Mouse (Mus musculus) ES-Bruce4 (cell line): ENCODE data around the gene Ubxn11. TPM values are rescaled to one million over a fixed set of nuclear protein-coding genes. Genes with fewer than 3 reads are reported as not detected.
A peak's percentile ranks its signal among the peaks of the same experiment; 100 is the strongest.

Experiments used
- H3K27ac ChIP-seq: 2 replicates; pipeline ENCODE4 v1.5.1; 2012; ENCODE audit warnings: low read length, inconsistent platforms; ENCODE audit not compliant: insufficient read depth
- H3K27me3 ChIP-seq: 2 replicates; pipeline ENCODE4 v1.6.1; 2012; ENCODE audit warnings: mild to moderate bottlenecking, low read length, inconsistent platforms; ENCODE audit not compliant: control insufficient read depth, poor library complexity, insufficient read depth, severe bottlenecking
- H3K36me3 ChIP-seq: 2 replicates; pipeline ENCODE4 v1.6.1; 2012; ENCODE audit warnings: inconsistent platforms, mild to moderate bottlenecking, low read length, moderate library complexity; ENCODE audit not compliant: control insufficient read depth, poor library complexity, insufficient read depth, severe bottlenecking
- H3K4me1 ChIP-seq: one replicate; pipeline ENCODE4 v1.8.1; 2011; ENCODE audit warnings: low read length; ENCODE audit not compliant: control insufficient read depth, insufficient read depth
- H3K4me3 ChIP-seq: 2 replicates; pipeline ENCODE4 v1.5.1; 2011; ENCODE audit warnings: low read depth, mild to moderate bottlenecking, low read length
- H3K9ac ChIP-seq: 2 replicates; pipeline ENCODE4 v1.6.1; 2012; ENCODE audit warnings: low read depth, mild to moderate bottlenecking, inconsistent platforms; ENCODE audit not compliant: poor library complexity, severe bottlenecking
- H3K9me3 ChIP-seq: replicated peaks from 2 replicates; pipeline ENCODE4 v1.6.1; 2012; ENCODE audit warnings: mild to moderate bottlenecking, low read length, inconsistent platforms; ENCODE audit not compliant: control insufficient read depth, poor library complexity, insufficient read depth, severe bottlenecking
- CTCF ChIP-seq: IDR thresholded peaks from one replicate; pipeline ENCODE4 v1.8.1; 2011; ENCODE audit warnings: low read depth, low read length
- EP300 ChIP-seq: IDR thresholded peaks from 2 replicates; pipeline ENCODE4 v1.6.1; 2011; ENCODE audit warnings: low read depth, low read length; ENCODE audit not compliant: insufficient read depth
- POLR2A ChIP-seq: IDR thresholded peaks from one replicate; pipeline ENCODE4 v1.8.1; 2011; ENCODE audit warnings: low read length; ENCODE audit not compliant: insufficient read depth
- polyA plus RNA-seq: library from polyadenylated mRNA; stranded (reverse); fragments of >200 nt; gene quantifications from 2 replicates; pipeline ENCODE4 v1.2.4, GENCODE M21; 2011; ENCODE audit warnings: low read depth; ENCODE audit not compliant: missing spikeins, insufficient read depth, insufficient read length

The Ubxn11 gene
- polyA plus RNA-seq, 1 experiment = 11.6 TPM

DNA sequence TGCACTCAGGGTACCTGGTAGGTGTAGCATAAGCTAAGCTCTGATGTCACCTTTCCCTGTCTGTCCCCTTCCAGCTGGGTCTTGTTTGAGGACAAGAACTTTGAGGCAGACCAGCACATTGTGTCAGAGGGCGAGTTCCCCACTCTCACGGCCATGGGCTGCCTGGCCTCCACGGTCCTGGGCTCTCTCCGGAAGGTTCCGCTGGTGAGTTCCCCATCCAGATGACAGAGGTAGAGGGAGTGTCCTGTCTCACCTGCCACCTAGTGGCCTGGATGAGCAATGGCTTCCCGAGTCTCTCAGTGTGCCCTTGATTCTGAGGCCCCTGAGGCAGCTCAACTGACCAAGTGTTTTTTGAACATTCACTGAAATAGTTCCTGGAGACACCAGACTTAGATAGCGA lies 15.0 kb upstream of the Ubxn11 start:
- H3K9me3 ChIP-seq = peaks cover 5% of the 10 kb centered on the region; the same call in 1 of the 2 replicates
- no peak overlapping the region for H3K4me3 ChIP-seq
- H3K27ac ChIP-seq = no peak overlapping the region
- no peaks in the 10 kb centered on the region for H3K27me3 ChIP-seq
- no peaks in the 10 kb centered on the region for H3K36me3 ChIP-seq
- TF ChIP-seq EP300 (no peak), POLR2A (no peak), CTCF (peak; percentile 88)
- H3K9ac ChIP-seq = no peak overlapping the region
- H3K4me1 ChIP-seq = peaks cover 1% of the 10 kb centered on the region

DNA sequence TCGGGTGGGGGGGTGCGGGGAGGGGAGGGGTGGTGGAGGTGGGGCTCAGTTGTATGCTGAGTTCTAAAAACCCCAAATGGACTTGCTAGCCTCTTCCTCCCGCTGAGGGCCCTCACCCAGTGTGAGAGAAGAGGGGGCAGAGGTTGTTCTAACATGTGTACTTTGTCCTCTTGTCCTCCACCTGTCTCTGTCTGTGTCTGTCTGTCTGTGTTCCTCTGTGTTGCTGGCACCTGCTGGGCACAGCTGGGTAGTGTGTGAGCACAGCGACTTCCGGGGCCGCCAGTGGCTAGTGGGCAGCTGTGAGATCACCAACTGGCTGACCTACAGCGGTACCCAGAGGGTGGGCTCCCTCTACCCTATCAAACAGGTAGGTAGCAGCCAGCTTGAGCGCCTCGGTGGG lies 13.3 kb upstream of the Ubxn11 start:
- no peak overlapping the region for H3K4me3 ChIP-seq
- no peak overlapping the region for H3K9ac ChIP-seq
- no peak for TF ChIP-seq CTCF
- TF ChIP-seq EP300 = no peak
- TF ChIP-seq POLR2A = no peak
- no peak overlapping the region for H3K27ac ChIP-seq
- no peaks in the 10 kb centered on the region for H3K27me3 ChIP-seq
- H3K4me1 ChIP-seq = no peaks in the 10 kb centered on the region
- H3K9me3 ChIP-seq = peaks cover 5% of the 10 kb centered on the region; the same call in 1 of the 2 replicates
- H3K36me3 ChIP-seq = no peaks in the 10 kb centered on the region

DNA sequence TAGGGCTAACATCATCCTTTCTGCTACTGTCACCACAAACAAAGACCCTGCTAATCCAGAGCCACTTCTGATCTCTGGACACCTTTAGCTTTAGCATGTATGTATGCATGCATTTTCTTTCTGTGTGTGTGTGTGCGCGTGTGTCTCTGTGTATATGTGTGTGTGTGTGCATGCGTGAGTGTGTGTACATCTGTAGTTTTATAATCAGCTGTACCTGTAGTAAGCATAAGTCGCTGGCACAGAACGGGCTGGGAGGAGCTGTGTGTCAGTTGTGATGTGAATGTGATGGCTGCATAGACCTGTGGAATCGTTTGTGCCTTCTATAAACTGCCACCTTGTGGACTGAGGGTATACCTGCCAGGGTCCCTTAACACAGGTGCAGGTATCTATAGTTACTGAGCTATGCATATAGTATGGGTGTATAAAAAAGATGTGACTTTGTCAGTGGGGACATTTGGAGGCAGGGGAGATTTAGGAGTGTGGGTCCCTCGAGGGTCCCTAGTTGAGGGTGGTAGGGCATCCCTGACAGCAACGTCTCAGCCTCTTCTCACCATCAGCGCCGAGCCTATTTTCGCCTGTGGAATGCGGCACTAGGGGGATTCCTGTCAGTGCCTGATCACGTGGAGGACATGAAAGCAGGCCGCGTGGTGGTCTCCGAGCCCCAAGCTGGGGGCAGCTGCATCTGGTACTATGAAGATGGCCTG lies 11.7 kb upstream of the Ubxn11 start:
- H3K4me1 ChIP-seq = peaks cover 2% of the 10 kb centered on the region
- H3K9ac ChIP-seq = no peak overlapping the region
- no peaks in the 10 kb centered on the region for H3K9me3 ChIP-seq
- H3K27me3 ChIP-seq = no peaks in the 10 kb centered on the region
- TF ChIP-seq POLR2A (no peak), CTCF (no peak), EP300 (no peak)
- H3K27ac ChIP-seq = no peak overlapping the region
- H3K36me3 ChIP-seq = no peaks in the 10 kb centered on the region
- no peak overlapping the region for H3K4me3 ChIP-seq

DNA sequence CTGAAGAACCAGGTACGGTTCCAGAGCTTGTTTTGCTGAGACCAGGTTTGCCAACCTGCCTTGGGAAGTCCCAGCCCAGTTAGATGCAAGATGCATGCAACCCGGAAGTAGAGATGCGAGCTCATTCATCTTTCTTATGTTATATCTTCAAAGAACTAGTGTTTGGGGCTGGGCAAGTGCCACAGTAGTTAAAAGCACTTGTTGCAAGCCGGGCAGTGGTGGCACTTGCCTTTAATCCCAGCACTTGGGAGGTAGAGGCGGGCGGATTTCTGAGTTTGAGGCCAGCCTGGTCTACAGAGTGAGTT lies 11.2 kb upstream of the Ubxn11 start:
- Histone ChIP-seq H3K27me3 (no peaks in the 10 kb centered on the region), H3K27ac (no peak overlapping the region), H3K4me1 (peaks cover 2% of the 10 kb centered on the region), H3K36me3 (no peaks in the 10 kb centered on the region), H3K9me3 (no peaks in the 10 kb centered on the region), H3K9ac (no peak overlapping the region), H3K4me3 (no peak overlapping the region)
- no peak for TF ChIP-seq POLR2A

DNA sequence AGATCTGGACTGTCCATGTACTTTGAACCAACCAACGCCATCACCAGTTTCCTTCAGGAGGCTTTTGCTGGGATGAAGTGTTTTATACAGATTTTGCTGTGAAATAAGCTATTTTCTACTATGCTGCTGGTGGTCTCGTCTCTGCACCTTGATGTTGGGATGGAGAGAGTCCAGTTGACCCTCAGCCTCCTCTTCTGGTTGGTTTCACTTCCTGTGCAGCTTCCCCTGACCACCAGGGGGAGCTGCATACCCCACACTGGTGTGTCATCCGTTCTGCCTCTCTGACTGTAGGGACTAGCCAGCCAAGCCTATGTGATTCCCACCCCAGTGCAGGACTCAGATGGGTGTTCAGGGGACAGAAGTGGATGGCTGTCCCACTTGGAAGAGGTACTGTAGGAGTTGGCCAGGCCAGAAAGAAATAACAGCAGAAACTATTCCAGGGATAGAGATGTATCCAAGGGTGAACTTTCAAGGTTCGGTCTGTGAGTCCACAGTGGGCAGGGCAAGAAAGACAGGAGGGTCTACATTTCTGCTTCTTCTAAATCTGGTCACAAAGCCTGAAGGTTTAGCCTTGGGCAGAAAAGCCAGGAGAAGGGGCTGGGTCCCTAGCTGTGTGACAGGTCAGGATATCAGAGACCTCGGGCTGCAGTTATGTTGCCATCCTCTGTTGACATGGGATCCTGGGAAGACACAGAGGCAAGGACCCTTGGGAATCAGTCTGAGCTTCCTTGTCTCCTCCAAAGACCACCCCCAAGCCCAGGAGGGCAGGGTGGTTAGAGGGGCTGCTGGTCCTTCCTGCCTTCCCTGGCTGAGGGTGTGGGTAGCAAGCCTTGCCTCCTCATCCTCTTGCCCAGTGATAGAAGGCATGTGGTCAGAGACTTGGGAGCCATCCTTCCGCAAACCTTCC lies 9.7 kb upstream of the Ubxn11 start:
- TF ChIP-seq POLR2A (no peak), CTCF (peak; percentile 90)
- H3K4me3 ChIP-seq = no peak overlapping the region
- H3K36me3 ChIP-seq = no peaks in the 10 kb centered on the region
- H3K9ac ChIP-seq = no peak overlapping the region
- H3K4me1 ChIP-seq = peaks cover 2% of the 10 kb centered on the region
- H3K27me3 ChIP-seq = no peaks in the 10 kb centered on the region
- H3K27ac ChIP-seq = no peak overlapping the region
- H3K9me3 ChIP-seq = no peaks in the 10 kb centered on the region

DNA sequence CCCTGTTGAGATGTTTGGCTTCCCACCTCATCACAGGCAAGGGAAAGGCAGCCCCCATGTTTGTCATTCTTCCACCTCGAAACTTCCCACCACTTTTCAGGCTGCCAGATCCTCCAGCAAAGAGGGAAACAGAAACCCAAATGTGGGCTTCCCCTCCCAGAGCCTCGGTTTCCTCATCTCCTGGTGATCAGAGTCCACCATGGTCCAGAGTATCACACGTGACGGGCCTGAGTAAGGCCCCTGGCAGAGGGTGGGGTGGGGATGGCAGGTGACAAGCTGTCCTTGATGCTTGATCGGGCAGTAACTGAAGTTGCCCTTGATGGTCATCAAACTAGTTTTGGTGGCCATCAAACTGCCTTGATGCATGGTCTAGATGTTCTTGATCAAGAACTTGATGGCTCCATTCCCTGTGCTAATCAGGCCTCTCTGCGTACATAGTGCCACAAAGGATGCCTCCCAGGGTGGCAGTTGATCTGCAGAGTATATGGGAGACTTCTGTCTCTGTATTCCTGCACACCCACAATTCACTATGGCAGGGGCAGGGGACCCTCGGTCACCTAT lies 8.3 kb upstream of the Ubxn11 start:
- peaks cover 2% of the 10 kb centered on the region for H3K4me1 ChIP-seq
- no peaks in the 10 kb centered on the region for H3K36me3 ChIP-seq
- H3K4me3 ChIP-seq = no peak overlapping the region
- no peak overlapping the region for H3K9ac ChIP-seq
- H3K27ac ChIP-seq = no peak overlapping the region
- TF ChIP-seq EP300 = no peak
- no peak for TF ChIP-seq POLR2A
- TF ChIP-seq CTCF = no peak
- no peaks in the 10 kb centered on the region for H3K9me3 ChIP-seq
- H3K27me3 ChIP-seq = no peaks in the 10 kb centered on the region
